Mouse (Mus musculus): ENCODE data around the gene Faah.

DNA sequence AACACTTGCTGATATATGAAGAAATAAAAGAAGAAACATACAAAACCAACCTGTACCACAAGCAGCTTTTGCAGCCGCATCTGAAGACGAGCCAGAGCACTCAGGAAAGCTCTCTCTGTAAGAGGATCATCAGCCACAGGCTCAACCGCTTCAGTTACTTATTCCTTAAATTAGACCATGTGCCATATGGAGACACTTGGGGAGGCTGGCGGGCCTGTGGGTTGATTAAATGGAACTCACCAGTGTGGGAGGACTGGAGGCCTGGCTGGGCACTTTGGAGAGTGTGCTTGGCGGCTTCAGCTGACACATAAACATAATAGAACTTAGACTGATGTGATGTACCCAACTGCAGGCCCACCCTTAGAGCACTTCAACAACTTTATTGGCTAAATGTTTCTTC, 15.6 kb upstream of the Faah start:
- TF ChIP-seq REST (IDR thresholded peaks at IDR 0.05; ENCODE audit: insufficient read depth, insufficient read length) (no peak), POLR2A (IDR thresholded peaks at IDR 0.05; ENCODE audit: insufficient read length, low read depth) (no peak), SRF (IDR thresholded peaks at IDR 0.05; ENCODE audit: control insufficient read depth, insufficient read length, low read depth) (no peak)
